Mouse (Mus musculus) testis, postnatal 14 days (tissue): ENCODE measurements around the gene Fgfbp3.
"Not testable (repeated sequence)": the region's sequence is repeated elsewhere in the genome, so short reads cannot be mapped to it uniquely, and the experiment has no call there.

Source experiments
- DNase-seq: peaks from one replicate; pipeline ENCODE4 v3.0.0; 2021; ENCODE audit warnings: low spot score

The Fgfbp3 gene

DNA sequence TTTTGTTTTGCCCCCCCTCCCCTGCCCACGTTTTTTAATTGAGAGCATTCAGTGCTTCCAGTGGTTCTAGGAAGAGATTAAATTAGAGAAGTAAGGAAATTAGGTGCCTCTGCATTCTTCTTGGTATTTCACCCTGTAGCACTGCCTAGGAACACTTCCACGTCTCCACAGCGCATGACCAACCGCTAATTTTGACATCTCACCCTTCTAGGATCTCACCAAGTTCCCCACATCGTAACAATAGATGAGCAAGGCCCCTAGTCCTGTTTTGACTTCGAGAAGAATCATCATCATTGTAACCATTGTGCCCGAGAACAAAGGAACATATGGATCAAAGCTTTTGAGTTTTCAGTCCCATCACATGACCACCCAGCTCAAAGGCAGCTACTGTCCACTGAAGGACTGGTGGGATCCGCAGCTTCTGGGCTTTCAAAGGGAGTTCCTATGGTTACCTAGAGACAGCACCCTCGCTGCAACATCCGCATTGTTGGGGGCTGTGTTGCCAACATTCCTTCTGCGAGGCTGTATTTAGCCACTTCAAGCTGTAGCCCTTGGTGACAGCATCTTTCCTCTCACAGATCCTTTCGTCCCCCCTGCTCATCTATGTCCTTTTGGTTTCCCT, 8.9 kb downstream of the Fgfbp3 start:
- DNase-seq, result no peak

DNA sequence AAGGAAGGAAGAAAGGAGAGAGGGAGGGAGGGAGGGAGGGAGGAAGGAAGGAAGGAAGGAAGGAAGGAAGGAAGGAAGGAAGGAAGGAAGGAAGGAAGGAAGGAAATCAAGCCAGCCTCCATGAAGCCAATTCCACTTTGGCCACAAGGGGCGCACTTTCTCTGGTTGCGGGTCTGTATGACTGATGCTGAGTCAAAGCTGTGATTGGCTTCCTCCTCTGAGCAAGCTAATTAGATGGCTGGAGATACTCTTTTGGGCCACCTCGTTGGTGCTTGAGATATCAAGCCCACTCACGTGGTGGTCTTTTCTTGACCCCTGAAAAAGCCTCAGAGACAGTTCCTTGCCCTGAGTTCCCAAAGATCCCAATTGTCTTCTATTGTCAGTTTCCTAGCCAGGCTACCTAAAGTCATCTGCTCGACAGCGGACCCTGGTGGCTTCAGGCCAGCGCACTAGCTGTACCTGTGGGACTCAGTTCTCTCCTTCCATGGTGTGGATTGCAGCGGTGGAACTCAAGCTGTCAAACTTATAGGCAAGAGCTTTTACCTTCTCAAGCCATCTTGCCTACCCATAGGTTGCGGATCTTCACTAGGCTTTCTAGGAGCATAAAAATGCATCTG, 9.6 kb downstream of the Fgfbp3 start:
- peak; percentile 53 for DNase-seq

DNA sequence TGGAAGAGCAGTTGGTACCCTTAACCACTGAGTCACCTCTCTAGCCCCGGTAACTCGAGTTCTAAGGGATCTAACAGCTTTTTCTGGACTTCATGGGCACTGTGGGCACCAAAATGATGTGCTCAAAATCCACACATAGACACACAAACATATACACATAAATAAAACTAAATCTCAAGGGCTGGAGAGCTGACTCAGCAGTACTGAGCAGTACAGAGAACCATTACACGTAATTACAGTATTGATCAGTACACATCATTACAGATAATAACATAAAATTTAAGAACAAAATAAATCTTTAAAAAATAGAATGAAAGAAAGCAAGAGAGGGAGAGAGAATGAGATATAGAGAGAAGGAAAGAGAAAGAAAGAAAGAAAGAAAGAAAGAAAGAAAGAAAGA, 10.3 kb downstream of the Fgfbp3 start:
- no peak for DNase-seq

DNA sequence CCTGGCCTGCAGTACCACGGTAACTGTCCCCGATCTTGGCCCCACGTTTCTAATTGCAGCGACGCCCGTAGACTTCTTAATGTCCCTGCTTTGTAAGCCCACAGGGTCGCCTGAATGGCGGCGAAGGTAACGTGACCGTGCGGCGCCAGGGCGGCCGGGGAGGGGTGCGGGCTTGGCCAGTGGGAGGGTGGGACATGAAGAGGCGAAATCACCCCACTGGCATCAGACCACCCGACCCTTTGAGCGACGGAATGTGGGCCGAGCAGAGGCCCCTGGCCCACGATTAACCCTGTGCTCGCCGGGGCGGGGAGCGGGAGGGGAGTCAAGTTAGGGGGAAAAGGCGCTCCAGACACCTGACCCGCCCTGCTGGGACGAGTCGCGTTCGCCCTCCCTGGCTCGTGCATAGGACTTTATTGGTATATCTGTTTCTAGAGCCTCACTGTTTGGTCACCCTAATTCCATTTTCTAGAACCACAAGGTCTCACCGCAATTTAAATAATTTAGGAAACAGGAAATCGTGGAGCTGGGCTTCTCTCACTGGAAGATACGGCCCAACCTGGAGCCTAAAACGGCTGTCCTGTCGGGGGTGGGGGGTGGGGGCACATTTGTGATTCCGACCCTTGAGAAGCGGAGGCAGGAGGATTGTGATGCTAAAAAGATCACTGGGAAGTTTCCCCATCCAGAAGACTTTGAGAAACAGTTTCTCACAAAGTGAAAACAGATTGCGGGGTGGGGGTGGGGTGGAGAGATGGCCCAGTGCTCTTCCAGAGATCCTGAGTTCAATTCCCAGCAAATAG, 15.0 kb downstream of the Fgfbp3 start:
- no peak for DNase-seq

DNA sequence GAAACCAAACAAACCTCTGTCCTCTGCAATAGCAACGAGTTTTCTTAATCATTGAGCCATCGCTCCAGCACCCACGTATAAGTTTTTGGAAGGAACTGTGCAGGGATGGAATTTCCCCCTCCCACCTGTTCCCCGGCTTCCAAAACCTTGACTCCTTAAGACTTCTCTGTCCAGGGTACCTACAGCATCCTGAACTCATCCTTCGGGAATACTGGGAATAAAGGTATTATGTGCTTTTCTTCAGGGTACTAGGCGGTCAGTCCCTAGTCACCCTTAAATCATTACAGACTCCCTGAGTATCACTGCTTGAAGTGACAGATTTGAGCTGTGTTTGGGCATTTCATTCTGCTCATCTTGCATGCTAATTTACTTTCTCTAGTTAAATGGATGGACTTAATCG, 16.0 kb downstream of the Fgfbp3 start:
- no peak for DNase-seq

DNA sequence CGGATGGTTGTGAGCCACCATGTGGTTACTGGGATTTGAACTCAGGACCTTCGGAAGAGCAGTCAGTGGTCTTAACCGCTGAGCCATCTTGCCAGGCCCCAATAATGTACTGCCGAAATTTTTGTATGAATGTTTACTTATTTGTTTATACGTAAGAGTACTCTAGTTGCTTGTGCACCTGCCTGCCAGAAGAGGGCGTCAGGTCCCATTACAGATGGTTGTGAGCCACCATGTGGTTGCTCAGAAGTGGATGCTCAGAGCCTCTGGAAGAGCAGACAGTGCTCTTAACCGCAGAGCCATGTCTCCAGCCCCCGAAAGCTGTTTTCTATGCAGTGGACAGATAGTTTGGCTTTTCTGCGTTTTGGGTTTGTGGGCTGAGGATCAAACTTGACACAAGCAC, 21.6 kb downstream of the Fgfbp3 start:
- no peak for DNase-seq

DNA sequence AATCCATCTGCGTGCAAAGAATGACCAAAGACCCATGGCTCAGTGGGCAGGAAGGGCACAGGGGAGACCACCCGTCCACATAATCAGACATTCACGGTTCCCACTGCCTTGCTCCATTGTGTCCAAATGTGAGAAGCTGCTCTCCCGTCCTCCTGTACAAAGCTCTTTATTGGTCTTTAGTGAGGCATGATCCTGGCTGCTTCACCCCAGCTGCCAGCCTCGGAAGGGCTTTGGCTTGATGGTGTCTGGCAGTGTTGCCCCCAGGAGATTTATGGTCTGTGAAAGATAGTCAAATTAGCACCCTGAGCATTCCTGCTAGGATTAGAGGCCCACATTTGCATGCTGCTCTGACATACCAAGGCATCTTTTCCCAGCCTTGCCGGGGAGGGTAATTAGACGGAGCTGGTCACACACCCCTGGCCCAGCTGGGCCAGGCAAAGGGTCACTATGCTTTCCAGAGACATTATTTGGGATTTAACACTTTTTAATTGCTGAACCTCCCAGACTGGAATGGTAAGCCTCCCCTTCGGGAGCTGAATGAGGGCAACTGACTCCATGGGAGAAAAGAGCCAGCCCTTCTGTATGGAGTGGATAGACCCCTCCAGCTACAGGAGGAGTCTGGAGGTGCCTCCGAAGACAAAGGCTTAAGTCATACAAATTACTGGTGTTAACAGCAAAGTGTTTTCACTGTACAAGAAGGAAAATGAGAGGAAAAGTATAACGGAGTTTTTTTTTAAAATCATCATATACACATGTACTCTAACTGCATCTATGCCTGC, 22.4 kb downstream of the Fgfbp3 start:
- DNase-seq, result no peak

DNA sequence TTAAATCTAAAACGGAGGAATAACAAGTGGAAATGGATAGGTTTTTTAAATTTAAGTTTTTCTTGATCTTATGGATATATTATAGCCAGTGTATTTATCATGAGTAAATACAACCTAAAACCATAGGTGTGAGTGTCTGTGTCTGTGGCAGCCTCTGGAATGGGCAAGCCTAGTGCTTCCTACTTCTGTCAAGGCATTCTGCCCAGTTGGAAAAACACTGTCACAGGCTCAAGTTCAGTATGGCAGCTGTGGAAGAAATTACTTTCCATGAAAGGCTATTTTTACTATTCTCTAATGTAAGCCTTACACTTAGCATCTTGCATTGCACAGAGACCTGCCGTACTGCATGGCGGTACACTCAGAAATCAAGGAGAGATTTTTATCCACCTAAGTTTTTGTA, 27.7 kb downstream of the Fgfbp3 start:
- DNase-seq, result no peak

DNA sequence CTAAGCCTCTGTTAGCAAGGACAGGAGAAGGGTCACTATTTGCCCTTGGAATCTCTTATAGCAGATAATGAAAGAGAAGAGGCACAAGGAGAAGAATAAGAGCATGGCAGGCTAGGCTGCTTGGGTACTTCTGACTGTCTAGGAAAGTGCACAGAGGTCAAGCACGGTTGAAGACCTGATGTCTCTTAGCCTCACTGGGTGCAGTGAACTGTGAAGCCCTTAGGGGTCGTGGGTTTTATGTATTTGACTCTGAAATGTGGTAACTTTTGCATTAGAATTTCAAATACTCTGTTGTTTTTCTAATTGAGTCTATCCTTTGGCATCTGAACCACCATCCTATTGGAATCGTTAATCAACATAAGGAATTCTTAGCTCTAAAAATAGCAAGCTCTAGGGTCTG, 31.7 kb downstream of the Fgfbp3 start:
- no peak for DNase-seq

DNA sequence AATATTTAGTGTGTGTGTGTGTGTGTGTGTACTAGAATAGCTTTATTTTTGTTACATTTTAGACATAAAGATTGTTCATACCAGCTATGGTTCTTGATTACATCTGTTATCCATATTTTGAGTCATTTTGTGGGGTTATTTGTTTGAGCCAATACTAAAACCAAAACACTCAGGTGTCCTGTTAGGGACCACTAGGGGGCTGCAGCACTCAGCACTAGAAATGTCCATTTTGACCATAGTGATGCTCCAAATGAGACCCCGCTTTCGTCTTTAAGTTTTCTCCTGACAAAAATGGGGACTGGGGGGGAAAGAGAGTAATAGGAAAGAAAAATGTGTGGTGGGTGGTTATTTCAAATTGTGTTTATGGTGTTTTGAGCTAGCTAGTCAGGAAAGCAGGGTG, 33.1 kb downstream of the Fgfbp3 start:
- no peak for DNase-seq

DNA sequence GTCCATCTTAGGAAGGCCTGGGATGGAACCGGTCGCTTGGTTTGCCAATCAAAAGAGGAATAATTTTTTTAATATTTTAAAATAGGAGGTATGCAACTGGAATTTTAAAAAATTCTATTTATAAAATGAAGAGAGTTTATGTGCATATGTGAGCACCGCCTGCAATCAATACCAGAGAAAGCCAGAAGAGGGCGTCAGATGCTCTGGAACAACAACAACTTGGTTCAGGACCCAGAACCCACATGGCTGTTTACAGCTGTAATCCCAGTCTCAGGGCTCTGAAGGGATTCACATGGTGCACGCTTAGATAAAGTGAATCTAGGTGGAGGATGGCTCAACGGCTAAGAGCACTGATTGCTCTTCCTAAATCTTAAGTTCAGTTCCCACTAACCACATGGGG, 36.3 kb downstream of the Fgfbp3 start:
- DNase-seq, result no peak

DNA sequence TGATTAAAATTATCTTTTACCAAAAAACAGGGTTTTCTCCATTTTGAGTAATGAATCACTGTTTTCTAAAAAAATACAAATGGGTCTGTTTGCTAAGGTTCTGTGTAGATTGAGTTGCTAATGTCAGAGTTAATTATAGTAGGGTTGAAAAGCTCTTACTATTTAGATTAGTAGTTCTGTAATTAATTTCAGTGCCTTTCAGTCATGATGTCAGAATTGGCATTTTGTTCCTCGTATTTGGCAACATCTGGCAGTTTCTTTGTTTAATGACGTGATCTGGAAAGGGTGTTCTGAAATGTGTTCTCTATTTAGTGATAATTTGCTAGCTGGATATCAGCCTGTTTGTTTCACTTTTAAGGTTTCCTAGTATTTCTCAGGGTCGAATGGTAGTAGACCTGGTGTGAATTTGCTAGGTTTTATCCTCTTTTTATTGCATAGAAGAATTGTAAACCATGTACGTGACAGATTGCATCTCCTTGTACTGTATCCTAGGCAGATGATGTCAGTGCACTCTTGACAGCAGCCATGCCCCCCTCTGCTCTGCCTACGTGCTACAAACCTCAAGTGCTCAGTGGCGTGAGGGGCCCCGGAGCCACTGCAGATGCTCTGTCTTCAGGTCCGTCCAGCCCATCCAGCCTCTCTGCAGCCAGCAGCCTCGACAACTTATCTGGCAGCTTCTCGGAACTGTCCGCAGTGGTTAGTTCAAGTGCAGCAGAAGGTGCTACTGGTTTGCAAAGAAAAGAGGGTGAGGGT, 40.5 kb downstream of the Fgfbp3 start:
- DNase-seq, result no peak

DNA sequence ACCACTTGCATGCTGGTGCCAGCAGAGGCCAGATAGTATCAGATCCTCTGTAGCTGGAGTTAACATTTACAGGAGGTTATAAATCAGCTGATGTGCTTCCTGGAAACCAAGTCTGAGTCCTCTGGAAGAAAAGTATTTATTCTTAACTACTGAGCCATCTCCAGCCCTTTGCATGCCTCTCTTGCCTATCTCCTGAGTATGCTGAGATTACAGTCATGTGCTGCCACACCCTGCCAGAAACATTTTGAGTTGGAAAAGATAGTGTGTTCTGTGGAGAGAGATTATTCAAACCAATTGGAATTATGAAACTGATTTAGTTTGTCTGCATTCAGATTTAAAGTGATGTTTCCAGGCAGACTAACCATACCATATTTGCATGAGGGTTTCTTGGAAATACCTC, 42.1 kb downstream of the Fgfbp3 start:
- no peak for DNase-seq

DNA sequence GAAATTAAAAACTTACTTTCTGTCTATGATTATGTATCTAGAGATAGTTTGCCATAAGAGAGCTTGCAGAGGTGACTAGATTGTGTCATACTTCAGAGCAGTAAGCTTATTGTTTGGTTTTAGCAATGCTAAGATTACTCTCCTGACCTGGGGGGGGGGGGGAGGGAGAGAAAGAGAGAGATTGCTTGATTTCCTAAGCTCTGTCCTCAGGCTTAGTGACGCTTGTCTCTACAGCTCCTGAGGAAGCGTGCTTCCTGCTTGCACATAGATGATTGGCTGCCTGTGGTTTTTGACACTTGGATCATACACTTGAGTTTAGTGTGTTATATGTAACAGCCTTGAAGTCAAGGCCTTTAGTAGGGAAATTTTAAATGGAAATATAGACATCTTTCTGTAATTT, 44.8 kb downstream of the Fgfbp3 start:
- no peak for DNase-seq

DNA sequence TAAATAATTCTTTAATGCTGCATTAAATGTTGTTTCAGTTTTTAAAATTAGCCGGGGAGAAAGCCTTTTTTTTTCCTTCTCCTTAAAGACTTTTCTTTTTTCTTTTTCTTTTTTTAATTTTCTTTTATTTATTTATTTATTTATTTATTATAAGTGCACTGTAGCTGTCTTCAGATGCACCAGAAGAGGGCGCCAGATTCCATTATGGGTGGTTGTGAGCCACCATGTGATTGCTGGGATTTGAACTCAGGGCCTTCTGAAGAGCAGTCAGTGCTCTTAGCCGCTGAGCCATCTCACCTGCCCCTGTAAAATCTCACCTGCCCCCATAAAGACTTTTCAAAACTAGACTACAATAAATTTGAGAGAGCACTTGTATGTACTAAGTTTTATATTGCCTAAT, 50.7 kb downstream of the Fgfbp3 start:
- DNase-seq, result not testable (repeated sequence)
